Mouse (Mus musculus) cerebellum, postnatal 10 days (tissue): ENCODE data around the gene Efna5.

Source experiments
- DNase-seq, 2 experiments: peaks; one replicate each; pipeline ENCODE4 v3.0.0; 2021; ENCODE audit warnings: mixed read lengths in 2 of 2

The Efna5 gene

DNA sequence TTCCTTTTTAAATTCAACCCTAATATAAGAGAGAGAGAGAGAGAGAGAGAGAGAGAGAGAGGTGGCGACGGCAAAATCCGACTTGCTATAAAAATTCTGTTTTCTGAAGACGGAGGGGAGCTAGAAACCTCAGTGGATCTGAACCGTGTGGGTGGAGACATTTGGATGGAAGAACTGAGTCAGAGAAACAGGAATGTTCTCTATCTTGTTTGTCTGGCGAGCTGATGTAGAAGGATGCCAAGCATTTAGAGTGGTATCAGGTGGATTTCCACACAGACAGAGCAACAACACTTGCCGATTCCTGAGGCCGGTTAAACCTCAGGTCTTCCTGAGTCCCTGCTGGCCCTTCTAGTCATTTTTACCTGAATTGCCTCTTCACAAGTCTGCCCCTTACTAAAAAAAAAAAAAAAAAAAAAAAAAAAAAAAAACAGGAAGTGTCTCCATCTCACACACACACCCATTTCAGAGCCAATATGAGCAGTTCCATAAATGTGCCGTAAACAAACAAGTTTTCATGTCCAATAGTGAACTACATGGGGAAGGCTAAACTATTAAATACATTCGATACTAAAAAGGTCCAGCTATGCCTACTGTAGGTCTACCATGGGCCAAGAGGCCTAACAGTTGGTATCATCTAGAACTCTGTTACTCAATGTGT lies 231.7 kb downstream of the Efna5 start:
- no peak for DNase-seq

DNA sequence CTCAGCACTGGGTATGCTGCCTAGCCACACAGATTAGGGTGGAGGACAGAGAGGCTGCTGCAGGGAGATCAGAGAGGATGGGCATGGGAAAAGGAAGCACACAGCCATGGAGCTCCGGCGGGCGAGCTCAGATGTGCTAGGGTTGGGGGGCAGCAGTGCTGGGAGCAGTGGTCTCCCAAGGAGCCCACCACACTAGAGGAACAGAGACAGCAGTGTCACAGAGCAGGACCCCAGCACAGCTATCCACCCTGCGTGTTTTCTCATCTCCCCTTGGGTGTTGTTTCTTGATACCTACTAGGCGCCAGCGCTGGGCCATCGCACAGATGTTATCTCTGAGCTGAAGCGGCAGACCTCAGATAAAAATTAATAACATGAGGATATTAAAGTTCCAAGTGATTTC lies 234.3 kb downstream of the Efna5 start:
- no peak for DNase-seq

DNA sequence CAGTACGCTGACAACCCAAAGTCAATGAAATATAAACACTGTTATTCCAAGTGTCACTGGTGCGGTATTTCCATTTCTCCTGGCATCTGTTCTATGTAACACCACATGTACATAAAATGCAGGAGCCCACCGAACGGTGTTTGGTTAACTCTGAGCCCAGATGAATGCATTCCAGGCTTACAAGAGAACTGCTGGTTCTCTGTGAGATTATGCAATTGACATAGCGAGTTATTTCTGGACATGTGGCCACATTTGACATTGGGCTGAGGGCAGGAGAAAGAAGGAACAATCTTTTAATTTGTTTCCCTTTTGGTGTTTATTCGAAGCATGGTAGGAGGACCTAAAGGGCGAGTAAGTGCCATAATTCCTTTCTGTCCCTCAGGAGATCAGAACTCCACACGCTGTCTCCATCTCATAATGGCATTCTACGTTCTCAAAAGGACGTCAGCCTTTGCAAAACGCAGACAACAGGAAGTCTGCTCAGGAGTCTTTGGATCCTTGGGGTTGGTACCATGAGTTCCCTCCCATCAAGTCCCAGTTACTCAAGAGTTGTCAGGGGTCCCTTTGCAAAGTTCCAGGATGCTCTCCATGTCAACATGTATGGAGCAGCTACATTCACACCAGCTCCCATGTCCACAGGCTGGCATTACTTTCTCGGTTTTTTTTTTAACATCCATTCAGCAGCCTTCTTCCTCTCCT lies 238.5 kb downstream of the Efna5 start:
- no peak for DNase-seq

DNA sequence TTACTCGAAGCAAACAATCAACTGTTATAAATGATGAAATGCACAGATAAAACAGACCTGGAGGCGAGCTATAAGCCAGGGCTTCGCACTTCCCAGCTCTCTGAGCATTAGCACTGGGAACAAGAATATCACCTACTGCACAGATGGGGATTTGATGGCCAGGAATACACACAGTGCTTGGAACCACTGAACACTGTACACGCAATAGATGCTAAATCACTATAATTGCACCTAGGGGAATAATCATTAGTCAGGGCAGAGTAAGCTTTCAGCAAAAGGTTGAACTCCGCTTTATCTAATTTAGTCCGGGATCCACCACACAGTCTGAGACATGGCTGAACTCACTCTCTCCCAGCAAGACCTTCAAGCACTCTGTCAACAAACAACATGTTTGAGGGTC lies 240.5 kb downstream of the Efna5 start:
- no peak for DNase-seq

DNA sequence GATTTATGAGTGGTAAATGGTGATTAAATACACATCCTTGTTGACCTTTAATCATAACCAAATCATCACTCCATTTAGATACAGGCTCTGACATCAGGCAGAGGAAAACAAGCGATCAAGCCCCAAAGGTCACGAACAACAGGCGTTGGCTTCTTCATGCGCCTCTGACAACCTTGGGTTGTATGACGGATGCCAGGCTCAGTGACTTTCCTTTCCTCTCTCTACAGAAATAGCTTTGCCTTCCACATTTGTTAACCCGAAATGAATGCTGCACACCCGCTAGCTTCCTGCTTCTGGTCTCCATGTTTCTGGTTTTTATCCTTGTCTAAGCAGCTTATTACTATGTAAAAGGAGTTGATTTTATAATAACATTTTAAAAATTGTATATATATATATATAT lies 244.2 kb downstream of the Efna5 start:
- no peak for DNase-seq

DNA sequence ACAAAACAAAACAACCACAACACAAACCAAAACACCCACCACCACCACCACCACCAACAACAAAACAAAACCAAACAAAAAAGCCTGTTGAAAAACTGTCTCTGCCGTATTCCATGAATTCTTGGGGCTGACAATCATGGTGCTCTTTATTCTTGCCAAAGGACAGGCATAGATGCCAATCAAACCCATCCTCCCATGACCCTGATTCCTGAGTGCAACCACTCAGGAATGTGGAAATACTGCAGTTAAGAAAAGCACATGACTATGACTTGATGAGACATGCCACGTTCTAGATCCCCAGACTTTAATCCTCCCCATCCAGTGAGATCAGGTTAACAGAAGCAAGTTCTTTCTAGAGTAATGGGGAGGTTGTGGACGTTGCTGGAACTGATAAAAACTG lies 246.2 kb downstream of the Efna5 start:
- DNase-seq: no peak

DNA sequence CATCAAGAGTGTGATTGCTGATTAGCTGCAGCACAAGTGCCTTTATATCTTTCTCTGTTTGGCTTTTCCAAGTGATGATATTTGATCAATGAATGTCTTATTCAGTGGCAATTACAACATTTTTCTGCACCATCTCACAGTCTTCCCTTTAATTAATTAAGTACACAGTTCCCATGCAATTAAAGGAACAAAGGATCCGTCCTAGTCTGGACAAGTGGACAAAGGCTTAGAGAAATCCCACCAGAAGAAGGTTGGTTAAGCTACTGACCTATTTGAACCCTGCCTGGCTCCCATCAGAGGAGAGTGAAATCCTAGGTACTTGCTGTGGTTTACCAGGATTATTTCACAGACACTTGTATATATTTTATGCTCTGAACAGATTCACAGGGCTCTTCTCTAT lies 252.6 kb downstream of the Efna5 start:
- DNase-seq: no peak

DNA sequence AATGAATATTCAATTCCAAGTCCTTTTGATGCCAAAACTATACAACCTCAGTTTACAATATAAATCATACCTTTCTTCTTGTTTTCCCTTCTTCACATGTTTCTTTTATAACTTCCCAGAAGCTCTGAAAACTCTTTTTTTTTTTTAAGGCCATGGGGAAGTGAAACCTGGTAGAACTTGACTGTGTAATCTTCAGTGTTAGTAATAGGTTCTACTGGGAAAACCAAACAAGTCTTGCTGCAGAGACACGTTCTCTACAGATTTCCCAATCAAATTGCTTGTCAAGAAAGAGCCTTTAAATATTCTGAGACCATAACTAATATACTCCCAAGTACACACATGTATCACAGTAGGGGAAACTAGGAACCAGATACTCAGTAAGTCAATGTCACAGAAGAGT lies 253.6 kb downstream of the Efna5 start:
- no peak for DNase-seq

DNA sequence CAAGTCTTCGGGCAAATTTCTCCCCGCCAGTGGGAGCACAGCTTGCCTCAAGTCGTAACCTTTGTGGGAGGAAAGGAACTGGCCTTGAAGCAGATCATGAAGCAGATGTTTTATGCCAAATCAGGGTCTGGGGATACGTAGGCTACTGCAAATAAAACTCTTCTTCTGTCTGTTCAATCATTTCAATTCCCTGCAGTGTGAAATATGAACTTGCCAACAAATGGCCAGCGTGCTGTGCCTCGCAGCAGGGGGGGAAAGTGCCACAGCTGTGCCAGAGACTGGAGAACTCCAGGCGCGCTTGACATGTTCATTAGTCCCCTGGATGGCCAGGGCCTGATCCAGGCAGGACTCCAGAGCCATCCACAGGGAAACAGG lies 255.5 kb downstream of the Efna5 start:
- peak; percentile 57 to 76 for DNase-seq

DNA sequence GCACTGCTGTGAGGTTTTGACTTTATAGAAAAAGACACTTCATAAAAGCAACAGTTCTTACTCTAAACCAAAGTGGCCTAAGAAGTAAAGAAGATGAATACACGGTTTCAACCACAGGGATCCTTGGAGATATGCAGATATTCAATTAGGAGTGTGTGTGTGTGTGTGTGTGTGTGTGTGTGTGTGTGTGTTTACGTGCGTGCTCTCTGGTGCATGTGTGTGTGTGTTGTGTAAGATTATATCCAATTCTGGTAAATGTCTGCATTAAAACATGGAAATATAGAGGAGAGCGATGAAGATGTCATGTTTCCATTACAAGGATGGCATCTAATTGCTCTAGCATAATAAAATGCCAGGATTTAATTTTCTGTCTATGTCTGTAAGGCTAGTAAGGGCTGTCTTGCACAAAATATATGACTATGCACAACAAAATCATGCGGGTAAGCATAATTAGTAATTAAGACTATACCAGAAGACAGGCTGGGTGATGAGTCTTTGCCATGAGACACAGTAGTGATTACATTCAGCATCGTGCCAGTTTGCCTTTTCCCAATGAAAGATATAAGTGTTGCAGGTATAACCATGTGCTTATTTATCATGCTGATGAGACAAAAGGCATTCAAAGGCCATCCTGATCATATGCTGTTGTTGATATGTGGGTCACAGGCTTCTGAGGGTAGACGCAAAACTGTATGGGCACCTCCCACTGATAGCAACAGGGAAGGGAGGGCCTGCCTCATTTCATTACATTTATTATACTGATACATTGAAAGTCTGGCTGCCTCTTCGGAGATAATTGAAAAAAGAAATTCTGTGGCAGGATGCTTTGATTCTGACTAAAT lies 256.1 kb downstream of the Efna5 start:
- DNase-seq: no peak

DNA sequence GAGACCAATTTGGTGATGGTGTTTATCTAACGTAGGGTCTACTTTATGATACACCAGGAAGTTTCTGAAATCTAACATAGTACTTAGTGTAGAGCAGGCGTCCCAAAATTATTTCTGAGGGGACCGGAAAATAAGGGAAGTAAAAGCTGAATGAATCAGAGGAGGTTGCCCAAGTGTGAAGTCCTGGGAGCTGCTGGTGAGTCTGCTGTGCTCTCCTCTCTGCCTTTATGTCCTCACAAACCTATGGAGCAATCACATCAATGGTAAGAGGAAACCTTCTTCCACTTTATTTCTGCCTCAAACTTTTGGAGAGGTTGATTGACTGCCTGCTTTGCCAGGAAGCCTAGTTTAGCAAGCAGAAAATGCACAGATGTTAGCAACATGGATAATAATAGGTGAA lies 257.9 kb downstream of the Efna5 start:
- no peak for DNase-seq

DNA sequence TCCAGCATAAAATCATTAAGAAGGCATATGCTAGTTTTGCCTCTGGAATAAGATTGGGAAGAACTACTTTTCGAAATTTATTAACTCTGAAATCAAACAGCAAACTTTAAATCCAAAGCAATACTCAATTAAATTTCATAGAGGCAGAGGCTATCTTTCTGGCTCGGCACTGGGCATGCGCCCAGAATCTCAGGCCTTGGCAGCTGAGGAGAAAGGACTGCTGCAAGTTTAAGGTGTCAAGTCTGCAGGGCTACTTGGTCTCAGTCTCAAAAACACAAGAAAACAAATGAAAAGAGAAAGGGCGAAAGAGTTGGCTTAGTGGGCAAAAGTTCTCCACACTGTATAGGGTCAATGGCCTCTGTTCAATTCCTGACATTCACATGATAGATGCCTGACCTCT lies 258.6 kb downstream of the Efna5 start:
- peak; percentile 34 to 52 for DNase-seq

DNA sequence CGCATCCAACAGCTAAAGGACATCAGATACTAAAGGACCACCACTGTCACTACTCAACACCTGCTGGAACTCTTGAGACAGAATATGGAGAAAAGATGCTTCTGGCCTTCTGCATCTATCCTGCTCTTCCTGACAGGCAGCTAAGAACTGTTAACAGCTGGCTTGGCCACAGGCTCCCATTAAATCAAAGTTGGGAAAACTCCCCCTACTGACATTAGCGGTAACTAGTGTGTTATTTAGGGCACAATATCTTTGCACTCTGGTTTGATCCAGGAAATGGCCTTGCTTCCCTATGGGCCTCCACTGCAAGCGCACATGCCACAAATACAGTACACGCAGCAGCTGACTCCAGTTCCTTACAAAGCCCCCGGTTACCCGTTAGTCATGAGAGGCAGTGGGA lies 266.0 kb downstream of the Efna5 start:
- DNase-seq: no peak

DNA sequence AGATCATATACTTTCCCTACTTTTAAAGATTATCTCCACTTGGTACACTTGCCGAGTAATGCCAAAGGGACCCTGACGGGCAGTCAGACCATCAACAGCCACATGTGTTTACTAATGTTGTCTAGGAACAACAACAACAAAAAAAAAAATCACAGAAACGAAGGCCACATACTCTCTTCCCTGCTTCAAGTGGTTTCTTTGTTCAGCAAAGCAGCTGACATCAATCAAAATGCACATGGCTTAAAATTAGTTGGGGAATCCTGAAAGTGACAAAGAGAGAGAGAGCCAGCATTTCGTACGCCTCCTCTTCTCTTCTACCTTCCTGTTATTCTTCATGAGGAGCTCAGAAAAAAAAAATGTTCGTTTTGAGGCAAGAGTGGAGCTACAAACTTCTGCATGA lies 266.4 kb downstream of the Efna5 start:
- DNase-seq: no peak

DNA sequence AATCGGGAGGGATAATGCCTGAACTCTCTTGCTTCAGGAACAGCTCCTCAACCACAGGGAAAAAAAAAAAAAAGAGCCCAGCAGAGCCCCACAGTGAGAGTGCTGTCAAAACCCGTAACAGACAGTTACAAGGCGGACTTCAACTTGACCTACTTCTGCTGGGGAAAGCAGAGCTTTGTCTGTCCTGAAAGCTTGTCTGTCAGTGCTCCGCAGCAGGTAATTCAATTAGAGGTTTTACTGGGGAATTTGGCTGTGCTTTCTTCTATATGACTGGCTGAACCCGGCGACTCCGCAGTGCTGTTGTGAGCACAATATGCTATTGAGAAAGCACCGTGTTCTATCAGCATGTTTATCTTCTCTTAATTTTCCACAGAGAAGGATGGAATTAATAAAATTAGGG lies 266.9 kb downstream of the Efna5 start:
- DNase-seq: no peak

DNA sequence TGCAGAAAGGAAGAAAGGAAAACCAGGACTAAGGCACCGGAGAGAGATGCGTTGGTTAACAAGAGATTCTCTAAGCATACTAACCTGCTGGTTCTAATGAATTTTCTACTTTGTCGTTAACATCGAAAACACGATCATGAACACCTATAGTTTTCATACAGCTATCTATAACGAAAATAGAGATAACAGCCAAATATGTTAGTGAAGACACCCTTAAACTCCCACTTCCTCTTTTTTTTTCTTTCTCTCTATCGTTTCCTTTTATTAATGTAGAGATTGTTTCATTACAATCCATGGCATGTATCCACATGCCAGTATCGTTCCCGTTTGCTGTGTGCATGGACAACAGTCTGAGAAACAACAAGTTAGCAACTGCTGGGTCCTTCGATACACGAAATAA lies 267.9 kb downstream of the Efna5 start:
- DNase-seq: no peak

DNA sequence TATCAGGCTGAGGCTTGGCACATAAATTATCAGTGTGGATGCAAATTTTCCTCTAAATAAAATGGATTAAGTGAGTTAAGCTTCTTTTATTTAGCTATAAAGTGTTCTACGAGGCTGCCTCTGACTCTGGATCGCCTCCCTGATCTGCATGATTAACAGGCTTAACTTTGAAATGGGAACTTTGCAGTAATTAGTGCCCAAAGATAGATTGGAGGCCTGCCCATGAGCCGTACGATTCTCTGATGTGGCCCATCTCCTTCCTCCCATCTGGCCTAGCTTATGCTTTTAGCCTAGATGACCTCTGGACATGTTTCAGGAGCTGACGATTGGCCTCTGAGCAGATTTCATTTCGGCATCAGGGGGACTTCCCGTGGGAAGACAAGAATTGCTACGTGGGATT lies 273.0 kb downstream of the Efna5 start:
- peak; percentile 40 to 56 for DNase-seq

DNA sequence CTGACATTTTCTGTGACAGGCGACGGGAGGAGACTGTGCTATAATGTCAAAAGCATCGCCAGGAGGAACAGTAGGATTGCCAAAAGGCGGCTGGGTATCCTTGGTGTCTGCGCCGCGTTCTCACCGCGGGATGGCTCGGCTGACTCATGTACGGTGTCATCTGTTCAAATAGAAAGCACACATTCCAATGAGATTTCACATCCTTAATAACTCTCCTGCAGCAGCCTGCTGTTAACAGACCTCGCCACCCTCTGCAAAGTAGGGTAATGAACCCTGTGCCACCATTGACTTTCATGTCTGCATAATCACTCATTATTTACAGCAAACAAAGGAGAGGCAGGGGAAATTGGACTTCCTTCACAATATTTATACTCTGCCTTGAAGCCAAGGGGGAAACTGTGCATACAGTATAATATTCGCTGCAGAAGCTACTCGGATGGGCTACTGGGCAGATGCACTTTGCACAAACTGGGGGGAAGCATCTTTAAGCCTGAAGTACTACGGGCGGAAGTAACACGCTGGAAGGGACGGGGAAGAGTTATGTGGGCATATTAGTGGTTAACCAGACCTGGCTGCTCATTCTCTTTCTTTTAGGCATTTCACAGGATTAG lies 273.7 kb downstream of the Efna5 start:
- peak; percentile 58 to 73 for DNase-seq

DNA sequence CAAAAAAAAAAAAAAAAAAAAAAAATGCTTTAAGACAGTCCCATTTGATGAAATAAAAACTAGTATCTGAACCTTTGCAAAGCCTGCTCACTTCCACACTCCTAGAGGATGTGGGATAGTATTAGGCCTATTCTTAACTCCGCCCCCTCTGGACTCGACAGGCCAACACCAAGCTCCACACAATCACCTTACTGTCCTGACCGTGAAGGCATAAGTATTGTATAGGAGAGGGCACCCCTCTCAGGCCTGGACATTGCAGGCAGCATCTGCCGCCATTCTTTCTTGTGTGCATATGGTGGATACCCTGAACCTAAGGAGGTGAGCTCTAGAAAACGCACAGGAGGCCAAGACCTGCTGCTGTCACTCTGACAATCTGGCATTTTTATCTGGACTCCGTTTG lies 274.4 kb downstream of the Efna5 start:
- DNase-seq: peak in 1 of 2 experiments; percentile 27

DNA sequence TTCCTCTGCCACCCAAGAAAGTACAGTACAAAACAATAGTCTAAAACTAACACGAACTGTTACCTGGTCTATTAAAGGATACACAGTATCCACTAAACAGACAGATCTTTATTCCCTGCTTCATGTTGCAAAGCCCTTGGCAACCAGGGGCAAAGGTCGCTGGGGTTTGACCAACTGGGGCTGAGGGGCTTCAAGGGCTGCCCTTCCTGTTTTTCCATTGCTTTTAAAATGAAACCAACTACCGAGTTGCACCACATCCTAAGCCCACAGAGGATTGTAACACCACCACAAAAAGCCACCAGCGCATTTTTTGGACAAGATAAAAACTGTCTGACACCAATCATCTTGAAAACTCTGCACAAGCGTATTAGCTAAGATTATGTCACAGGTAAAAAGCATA lies 276.8 kb downstream of the Efna5 start:
- no peak for DNase-seq

DNA sequence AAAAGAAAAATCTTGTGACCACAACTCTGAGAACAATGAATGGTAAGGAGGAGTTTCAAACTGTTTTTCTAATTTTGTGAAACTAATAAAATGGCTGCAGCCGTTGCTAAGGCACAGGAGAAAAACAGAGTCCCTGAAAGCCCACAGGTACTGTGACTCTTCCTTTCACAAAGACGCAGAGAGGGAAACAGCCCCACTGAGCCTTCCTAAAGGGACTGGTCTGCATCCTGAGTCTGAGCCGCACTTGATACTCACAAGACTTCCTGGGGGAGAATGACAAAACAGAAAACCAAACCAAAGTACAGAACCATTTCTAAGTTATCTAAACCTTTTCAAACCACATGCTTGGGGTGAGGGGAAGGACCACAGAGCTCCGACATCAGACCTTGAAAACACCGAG lies 277.5 kb downstream of the Efna5 start:
- no peak for DNase-seq

DNA sequence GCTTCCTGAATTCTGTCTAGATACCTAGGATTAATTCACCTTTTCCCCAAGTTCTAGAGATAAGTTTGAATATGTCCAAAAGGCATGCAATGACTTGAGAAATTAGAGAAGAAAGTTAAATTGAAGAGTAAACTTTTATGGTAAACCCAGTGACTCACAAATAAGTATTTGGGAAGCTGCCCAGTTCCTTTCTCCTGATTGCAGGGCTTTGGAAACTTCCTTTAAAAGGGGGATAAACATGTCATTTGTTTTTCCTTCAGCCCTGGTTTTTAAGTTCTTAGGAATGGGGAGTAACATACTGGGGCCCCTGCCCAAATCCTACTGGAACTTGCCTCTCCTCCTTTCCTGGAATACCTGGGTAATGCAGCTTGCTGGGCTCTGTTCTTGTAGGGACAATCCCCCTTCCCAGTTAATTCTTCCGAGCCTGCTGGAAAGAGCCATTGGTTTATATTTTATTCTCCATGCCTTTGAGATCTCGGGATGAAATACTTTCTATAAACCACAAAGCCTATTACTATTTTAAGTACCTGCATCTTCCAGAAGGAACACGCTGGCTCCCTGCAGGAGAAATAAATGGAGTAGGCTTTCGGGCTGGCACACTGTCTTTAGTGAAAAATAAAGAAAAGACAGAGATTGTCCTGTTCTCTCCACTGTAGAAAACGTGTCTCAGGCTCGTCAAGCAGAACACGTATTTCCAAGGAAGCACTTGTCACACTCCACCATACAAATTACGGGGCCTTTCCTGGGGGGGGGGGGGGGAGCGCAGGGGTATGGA lies 282.2 kb downstream of the Efna5 start:
- no peak for DNase-seq
